Mouse (Mus musculus) forebrain, embryonic 16.5 days (tissue): ENCODE results near the gene Jkamp. TPM values are rescaled to one million over a fixed set of nuclear protein-coding genes. Genes with fewer than 3 reads are reported as not detected.
A peak's percentile ranks its signal among the peaks of the same experiment; 100 is the strongest.
"Not testable (repeated sequence)": the region's sequence is repeated elsewhere in the genome, so short reads cannot be mapped to it uniquely, and the experiment has no call there.

Experiments used
- ATAC-seq: fragments of 200-750 bp; cut with Nextera tagmentation; 2 replicates; pipeline ENCODE4 v1.8.0; 2017; ENCODE audit warnings: mild to moderate bottlenecking, moderate library complexity
- H3K27ac ChIP-seq: fragments of 300-500 bp; sonication (generic); 2 replicates; pipeline ENCODE4 v1.5.1; 2014; ENCODE audit warnings: low read length, control low read depth
- H3K27me3 ChIP-seq: fragments of 300-500 bp; sonication (generic); replicated peaks from 2 replicates; pipeline ENCODE4 v1.6.1; 2014; ENCODE audit warnings: low read length; ENCODE audit not compliant: control insufficient read depth, insufficient read depth
- H3K36me3 ChIP-seq: fragments of 300-500 bp; sonication (generic); 2 replicates; pipeline ENCODE4 v1.6.1; 2014; ENCODE audit not compliant: control insufficient read depth, insufficient read depth
- H3K4me1 ChIP-seq: fragments of 300-500 bp; sonication (generic); replicated peaks from 2 replicates; pipeline ENCODE4 v1.6.1; 2014; ENCODE audit warnings: low read length; ENCODE audit not compliant: control insufficient read depth, insufficient read depth
- H3K4me2 ChIP-seq: fragments of 300-500 bp; sonication (generic); 2 replicates; pipeline ENCODE4 v1.6.1; 2014; ENCODE audit warnings: mild to moderate bottlenecking, low read length, control low read depth
- H3K4me3 ChIP-seq: fragments of 300-500 bp; sonication (generic); replicated peaks from 2 replicates; pipeline ENCODE4 v1.5.1; 2014; ENCODE audit warnings: mild to moderate bottlenecking, low read length, control low read depth
- H3K9ac ChIP-seq: fragments of 300-500 bp; sonication (generic); replicated peaks from 2 replicates; pipeline ENCODE4 v1.6.1; 2014; ENCODE audit warnings: low read depth, low read length, control low read depth
- H3K9me3 ChIP-seq: fragments of 300-500 bp; sonication (generic); 2 replicates; pipeline ENCODE4 v1.6.1; 2016; ENCODE audit warnings: low read length; ENCODE audit not compliant: control insufficient read depth
- WGBS: fragments of 180-500 bp; shearing (Covaris S2); extraction: QIAGEN DNeasy Blood & Tissue Kit; methylation state at CpG from one replicate; pipeline ENCODE4 v1.1.7; 2014; 5-methylcytosine and 5-hydroxymethylcytosine counted together
- polyA plus RNA-seq: library from polyadenylated mRNA; unstranded; fragments of >200 nt; fragmentation: Nextera tagmentation; extraction: Ambion mirVana; gene quantifications from 2 replicates; pipeline ENCODE4 v1.2.1, GENCODE M21; 2015

Gene Jkamp
- polyA plus RNA-seq: 120 and 128 TPM in 2 replicates

DNA sequence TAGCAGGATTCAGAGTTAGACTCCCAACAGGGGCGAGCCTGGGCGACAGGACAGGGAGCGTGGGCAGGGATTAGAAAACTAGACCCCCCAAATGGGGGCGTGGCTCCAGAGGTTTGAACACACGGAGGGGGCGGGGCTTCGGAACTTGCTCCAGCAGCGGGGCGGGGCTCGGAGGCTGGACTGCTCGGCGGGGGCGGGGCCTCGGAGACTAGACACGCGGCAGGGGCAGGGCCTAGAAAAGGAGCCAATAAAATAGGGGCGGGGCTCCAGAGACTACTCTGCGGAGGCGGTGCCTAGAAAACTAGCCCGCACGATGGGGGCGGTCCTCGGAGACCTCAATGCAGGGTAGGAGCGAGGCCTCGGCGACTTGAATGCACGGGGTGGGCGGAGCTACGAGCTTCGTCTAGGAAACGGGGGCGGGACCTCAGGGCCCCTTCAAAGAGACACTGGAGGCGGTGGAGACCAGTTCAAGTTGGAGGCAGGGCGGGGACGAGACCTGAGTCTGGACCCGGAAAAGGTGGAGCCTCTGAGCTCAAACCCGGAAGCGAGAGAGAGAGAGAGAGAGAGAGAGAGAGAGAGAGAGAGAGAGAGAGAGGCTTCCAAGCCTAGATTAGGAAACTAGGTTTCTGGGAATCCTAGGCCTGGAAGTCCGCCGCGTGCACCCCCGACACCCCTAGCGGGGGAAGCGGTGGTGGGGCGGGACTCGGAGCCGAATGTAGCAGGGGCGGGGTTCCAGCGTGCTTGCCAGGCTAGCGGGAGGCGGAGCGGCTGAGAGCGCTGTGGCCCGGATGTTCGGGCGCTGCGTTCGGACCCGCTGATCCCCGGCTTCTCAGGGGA, at the start of gene Jkamp, which contains the start of gene L3hypdh:
Gene Jkamp (plus strand): TSS at position 261 of the 837 bp plus-strand sequence.
Gene L3hypdh (minus strand): TSS at position 111 of the 837 bp plus-strand sequence.
- H3K9me3 ChIP-seq: no peaks in the 10 kb centered on the region
- peak within 1 kb of the TSS; percentile 77 for H3K9ac ChIP-seq
- 1% methylated on average over 56 of the region's 60 CpGs for WGBS
- no peaks in the 10 kb centered on the region for H3K36me3 ChIP-seq
- peak within 1 kb of the TSS; percentile 84 for H3K4me2 ChIP-seq
- H3K4me1 ChIP-seq: peaks cover 27% of the 10 kb centered on the region
- peak within 1 kb of the TSS; percentile 92 for H3K27ac ChIP-seq
- H3K27me3 ChIP-seq: no peaks in the 10 kb centered on the region
- peak within 1 kb of the TSS; percentile 60 for H3K4me3 ChIP-seq
- peak; percentile 96 for ATAC-seq

DNA sequence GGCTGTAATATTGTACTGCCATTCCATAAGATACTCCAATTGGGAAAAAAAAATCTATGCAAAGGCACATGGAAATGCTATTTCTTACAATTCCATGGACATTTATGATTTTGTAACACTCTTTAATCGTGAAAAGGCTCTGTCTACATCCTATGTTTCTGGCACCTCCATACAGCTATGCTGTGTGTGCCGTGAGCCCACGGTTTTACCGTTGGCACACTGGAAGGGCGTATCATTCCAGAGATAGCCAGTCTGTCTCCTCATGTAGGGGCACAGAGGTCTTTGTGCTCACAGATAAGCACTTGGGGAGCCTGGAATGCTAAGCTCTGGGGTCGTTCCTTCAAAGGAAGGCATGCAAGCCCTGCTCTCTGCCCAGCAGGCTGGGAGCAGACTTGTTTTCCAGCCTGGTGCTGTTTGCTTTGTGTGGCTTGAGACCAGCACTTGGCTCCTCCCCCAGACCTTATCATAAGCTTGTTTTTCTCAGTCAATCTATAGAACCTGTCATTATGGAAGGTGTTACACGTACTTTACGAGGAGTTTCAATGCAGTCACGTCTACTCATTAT, 49.2 kb upstream of the Jkamp start:
- H3K4me1 ChIP-seq: no peaks in the 10 kb centered on the region

DNA sequence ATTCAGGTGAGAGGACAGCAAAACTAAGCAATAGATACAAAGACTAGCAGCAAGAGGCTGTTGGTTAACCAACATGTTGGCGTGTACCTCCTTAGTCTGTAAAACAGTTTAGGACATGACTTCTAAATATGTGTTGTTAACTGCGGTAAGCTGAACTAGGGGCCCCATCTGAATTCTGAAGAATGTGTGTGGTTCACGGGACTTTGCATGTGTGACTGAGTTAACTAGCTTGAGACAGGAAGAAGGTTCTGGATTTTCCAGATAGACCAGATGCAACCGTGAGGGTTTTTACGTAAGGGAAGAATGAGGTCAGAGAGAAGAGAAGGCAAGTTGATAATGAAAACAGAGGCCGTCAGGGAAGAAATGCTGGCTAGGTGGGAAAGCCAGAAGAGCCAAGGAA, 48.3 kb upstream of the Jkamp start:
- Histone ChIP-seq H3K4me2 (no peak overlapping the region), H3K9me3 (peaks cover 2% of the 10 kb centered on the region; the same call in 1 of the 2 replicates), H3K4me3 (no peak overlapping the region), H3K9ac (no peak overlapping the region), H3K4me1 (no peaks in the 10 kb centered on the region), H3K27ac (no peak overlapping the region), H3K27me3 (no peaks in the 10 kb centered on the region), H3K36me3 (no peaks in the 10 kb centered on the region)
- WGBS: 89% methylated on average over 6 of the region's 6 CpGs
- no peak for ATAC-seq

More for the DNA sequence above, 49.2 kb upstream of the Jkamp start:
- H3K9me3 ChIP-seq: peaks cover 2% of the 10 kb centered on the region; the same call in 1 of the 2 replicates
- H3K27ac ChIP-seq: no peak overlapping the region
- no peak overlapping the region for H3K4me3 ChIP-seq
- WGBS: 67% methylated on average over 9 of the region's 9 CpGs
- H3K9ac ChIP-seq: no peak overlapping the region
- no peak overlapping the region for H3K4me2 ChIP-seq
- H3K36me3 ChIP-seq: no peaks in the 10 kb centered on the region
- no peaks in the 10 kb centered on the region for H3K27me3 ChIP-seq
- ATAC-seq: no peak

DNA sequence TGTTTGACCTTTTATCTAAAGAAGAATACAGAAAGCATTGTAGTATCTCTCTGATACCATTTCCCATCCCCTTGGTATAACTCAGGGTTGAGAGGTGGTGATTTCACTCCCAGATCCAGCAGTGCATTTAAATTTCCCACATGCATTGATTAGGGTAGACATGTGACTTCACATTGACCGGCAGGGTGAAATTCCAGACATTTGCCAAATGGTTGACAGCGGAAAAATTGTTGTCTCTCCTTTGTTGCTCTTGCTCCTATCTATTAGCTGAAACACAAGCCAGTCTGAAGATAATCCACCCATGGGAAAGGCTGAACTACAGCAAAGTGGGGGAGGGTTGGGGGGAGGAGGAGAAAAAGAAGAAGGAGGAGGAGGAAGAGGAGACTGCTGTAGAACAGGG, 46.5 kb upstream of the Jkamp start:
- H3K4me3 ChIP-seq: no peak overlapping the region
- no peaks in the 10 kb centered on the region for H3K4me1 ChIP-seq
- no peak for ATAC-seq
- H3K27ac ChIP-seq: no peak overlapping the region
- H3K27me3 ChIP-seq: no peaks in the 10 kb centered on the region
- H3K9me3 ChIP-seq: peaks cover 2% of the 10 kb centered on the region; the same call in 1 of the 2 replicates
- H3K9ac ChIP-seq: no peak overlapping the region
- no peak overlapping the region for H3K4me2 ChIP-seq
- WGBS: 80% methylated on average over 2 of the region's 2 CpGs
- no peaks in the 10 kb centered on the region for H3K36me3 ChIP-seq

DNA sequence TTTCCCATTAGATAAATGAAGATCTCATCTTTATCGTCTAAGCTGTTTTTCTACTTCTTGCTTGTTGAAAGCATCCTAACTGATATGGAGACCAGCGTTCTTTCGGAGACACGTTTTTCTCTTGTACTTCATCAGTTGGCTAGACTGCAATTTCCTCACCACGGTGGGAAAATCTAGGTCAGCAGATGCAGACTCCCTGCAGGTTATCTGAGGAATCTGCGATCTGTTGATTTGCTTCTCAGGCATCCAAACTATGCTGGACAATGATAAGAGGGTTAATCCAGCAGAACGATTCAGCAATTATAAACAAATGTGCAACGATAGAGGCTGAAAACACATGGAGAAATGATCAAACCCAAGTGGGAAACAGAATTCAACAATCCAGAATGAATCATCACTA, 45.9 kb upstream of the Jkamp start:
- 86% methylated on average over 8 of the region's 8 CpGs for WGBS
- H3K9ac ChIP-seq: no peak overlapping the region
- H3K4me3 ChIP-seq: no peak overlapping the region
- H3K9me3 ChIP-seq: peaks cover 2% of the 10 kb centered on the region; the same call in 1 of the 2 replicates
- H3K4me1 ChIP-seq: no peaks in the 10 kb centered on the region
- no peak overlapping the region for H3K4me2 ChIP-seq
- ATAC-seq: no peak
- no peaks in the 10 kb centered on the region for H3K27me3 ChIP-seq
- no peak overlapping the region for H3K27ac ChIP-seq
- H3K36me3 ChIP-seq: no peaks in the 10 kb centered on the region

DNA sequence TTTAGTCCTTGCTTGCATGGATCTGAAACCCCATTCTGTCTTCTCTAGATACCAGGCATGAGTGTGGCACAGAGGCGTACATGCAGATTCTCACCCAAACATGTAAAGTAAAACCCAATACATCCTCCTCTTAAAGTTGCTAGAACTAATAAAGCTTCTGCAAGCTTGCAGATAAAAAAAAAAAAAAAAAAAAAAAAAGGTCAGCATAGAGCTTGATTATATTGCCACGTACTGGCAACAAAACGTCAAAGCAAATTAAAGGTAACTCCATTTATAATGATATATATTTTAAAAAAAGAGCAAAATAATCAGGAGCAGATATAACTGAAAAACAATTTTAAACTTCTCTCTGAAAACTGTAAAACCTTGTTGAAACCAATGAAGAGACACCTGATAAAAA, 44.2 kb upstream of the Jkamp start:
- Histone ChIP-seq H3K27ac (no peak overlapping the region), H3K4me1 (no peaks in the 10 kb centered on the region), H3K36me3 (no peaks in the 10 kb centered on the region), H3K27me3 (no peaks in the 10 kb centered on the region), H3K4me2 (no peak overlapping the region), H3K9me3 (peaks cover 2% of the 10 kb centered on the region; the same call in 1 of the 2 replicates), H3K9ac (no peak overlapping the region), H3K4me3 (no peak overlapping the region)
- ATAC-seq: no peak
- 92% methylated on average over 3 of the region's 3 CpGs for WGBS

DNA sequence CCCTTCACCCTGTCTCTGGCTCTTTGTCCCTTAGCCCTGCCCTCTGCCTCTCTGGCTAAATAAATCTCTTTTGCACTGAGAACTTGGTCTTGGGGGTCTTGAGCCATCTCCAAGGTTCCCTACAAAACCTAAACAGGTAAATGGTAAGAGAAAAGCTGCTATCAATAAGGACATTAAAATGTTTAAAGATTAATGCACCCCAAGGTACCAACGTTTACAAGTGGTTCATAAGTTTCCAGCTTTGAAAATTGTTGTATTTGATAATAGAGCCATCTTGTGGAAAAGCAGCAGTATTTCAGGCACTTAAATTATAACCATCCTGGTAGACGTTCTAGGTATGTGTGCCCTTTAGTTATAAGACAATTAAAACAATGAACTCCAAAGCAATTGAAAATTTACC, 37.9 kb upstream of the Jkamp start:
- no peak for ATAC-seq
- H3K9me3 ChIP-seq: no peaks in the 10 kb centered on the region
- H3K4me1 ChIP-seq: no peaks in the 10 kb centered on the region
- H3K27me3 ChIP-seq: no peaks in the 10 kb centered on the region
- 0% methylated on average over 2 of the region's 2 CpGs for WGBS
- H3K9ac ChIP-seq: no peak overlapping the region
- H3K36me3 ChIP-seq: no peaks in the 10 kb centered on the region
- H3K27ac ChIP-seq: no peak overlapping the region
- no peak overlapping the region for H3K4me2 ChIP-seq
- H3K4me3 ChIP-seq: no peak overlapping the region

DNA sequence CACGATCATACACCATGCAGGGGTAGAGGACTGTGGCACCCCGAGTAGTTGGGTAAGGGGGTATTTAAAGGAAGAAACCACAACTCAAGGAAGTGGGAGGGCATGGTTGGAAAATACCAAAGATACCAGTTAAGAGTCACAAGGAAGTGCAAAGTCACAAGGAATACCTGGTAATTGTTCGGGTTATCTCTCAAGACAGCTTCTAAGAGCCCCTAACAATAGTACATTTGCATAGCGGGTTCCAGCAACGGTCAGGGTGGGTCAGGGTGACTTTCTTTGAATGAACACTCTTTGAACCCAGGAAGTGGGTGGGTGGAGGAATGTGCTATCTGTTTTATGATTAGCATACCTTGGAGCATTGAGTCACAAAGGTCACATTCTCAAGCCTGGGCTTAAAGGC, 35.2 kb upstream of the Jkamp start:
- not testable (repeated sequence) for H3K9ac ChIP-seq, ATAC-seq, H3K4me1 ChIP-seq, H3K4me3 ChIP-seq, H3K4me2 ChIP-seq, H3K27me3 ChIP-seq, H3K9me3 ChIP-seq, H3K27ac ChIP-seq, H3K36me3 ChIP-seq
- 93% methylated on average over 5 of the region's 5 CpGs for WGBS

DNA sequence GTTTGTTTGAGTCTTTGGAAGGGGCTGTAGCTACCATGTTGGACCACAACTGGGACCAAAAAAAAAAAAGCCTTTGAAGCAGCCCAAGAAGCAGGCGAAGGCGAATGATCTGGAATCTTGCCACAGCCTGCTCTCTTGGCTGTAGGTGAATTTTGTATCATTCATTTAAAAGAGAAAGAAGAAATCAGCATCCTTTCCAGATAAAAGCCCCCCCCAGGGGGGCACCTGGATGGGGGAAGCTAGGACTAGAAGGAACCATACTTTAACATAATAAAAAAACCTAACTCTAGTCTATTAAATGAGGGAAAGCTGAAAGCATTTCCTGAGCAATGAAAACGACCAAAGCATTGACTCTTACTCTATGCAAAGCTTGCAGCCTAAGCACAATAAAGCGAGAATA, 34.6 kb upstream of the Jkamp start:
- ATAC-seq: no peak
- no peaks in the 10 kb centered on the region for H3K36me3 ChIP-seq
- H3K4me1 ChIP-seq: no peaks in the 10 kb centered on the region
- H3K9ac ChIP-seq: no peak overlapping the region
- WGBS: 84% methylated on average over 4 of the region's 4 CpGs
- no peak overlapping the region for H3K4me2 ChIP-seq
- H3K27me3 ChIP-seq: no peaks in the 10 kb centered on the region
- no peak overlapping the region for H3K27ac ChIP-seq
- no peaks in the 10 kb centered on the region for H3K9me3 ChIP-seq
- H3K4me3 ChIP-seq: no peak overlapping the region
